Mouse (Mus musculus): ENCODE results near the gene Gm10722. TPM values are rescaled to one million over a fixed set of nuclear protein-coding genes. Genes with fewer than 3 reads are reported as not detected.
"Not testable (repeated sequence)": the region's sequence is repeated elsewhere in the genome, so short reads cannot be mapped to it uniquely, and the experiment has no call there.

Gene Gm10722
- polyA plus RNA-seq (2017; shearing (Covaris generic)): under 1 TPM in 1 of 2 experiments, not detected in 1; 0.67 TPM

DNA sequence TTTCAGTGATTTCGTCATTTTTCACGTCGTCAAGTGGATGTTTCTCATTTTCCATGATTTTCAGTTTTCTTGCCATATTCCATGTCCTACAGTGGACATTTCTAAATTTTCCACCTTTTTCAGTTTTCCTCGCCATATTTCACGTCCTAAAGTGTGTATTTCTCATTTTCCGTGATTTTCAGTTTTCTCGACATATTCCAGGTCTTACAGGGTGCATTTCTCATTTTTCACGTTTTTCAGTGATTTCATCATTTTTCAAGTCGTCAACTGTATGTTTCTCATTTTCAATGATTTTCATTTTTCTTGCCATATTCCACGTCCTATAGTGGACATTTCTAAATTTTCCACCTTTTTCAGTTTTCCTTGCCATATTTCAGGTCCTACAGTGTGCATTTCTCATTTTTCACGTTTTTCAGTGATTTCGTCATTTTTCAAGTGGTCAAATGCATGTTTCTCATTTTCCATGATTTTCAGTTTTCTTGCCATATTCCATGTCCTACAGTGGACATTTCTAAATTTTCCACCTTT is at the start of gene Gm10722:
Gm10722 (plus strand) TSS at position 478 of the 528 bp plus-strand sequence.
- ATAC-seq: not testable (repeated sequence)

DNA sequence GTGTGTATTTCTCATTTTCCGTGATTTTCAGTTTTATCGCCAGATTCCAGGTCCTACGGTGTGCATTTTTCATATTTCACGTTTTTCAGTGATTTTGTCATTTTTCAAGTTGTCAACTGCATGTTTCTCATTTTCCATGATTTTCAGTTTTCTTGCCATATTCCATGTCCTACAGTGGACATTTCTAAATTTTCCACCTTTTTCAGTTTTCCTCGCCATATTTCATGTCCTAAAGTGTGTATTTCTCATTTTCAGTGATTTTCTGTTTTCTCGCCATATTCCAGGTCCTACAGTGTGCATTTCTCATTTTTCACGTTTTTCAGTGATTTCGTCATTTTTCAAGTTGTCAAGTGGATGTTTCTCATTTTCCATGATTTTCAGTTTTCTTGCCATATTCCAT is 284 bp downstream of the Gm10722 start:
- ATAC-seq: not testable (repeated sequence)

DNA sequence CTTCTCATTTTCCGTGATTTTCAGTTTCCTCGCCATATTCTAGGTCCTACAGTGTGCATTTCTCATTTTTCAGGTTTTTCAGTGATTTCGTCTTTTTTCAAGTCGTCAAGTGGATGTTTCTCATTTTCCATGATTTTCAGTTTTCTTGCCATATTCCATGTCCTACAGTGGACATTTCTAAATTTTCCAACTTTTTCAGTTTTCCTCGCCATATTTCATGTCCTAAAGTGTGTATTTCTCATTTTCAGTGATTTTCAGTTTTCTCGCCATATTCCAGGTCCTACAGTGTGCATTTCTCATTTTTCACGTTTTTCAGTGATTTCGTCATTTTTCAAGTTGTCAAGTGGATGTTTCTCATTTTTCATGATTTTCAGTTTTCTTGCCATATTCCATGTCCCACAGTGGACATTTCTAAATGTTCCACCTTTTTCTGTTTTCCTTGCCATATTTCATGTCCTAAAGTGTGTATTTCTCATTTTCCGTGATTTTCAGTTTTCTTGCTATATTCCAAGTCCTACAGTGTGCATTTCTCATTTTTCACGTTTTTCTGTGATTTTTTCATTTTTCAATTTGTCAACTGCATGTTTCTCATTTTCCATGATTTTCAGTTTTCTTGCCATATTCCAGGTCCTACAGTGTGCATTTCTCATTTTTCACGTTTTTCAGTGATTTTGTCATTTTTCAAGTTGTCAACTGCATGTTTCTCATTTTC is 1.4 kb downstream of the Gm10722 start:
- ATAC-seq: peak; percentile 29

DNA sequence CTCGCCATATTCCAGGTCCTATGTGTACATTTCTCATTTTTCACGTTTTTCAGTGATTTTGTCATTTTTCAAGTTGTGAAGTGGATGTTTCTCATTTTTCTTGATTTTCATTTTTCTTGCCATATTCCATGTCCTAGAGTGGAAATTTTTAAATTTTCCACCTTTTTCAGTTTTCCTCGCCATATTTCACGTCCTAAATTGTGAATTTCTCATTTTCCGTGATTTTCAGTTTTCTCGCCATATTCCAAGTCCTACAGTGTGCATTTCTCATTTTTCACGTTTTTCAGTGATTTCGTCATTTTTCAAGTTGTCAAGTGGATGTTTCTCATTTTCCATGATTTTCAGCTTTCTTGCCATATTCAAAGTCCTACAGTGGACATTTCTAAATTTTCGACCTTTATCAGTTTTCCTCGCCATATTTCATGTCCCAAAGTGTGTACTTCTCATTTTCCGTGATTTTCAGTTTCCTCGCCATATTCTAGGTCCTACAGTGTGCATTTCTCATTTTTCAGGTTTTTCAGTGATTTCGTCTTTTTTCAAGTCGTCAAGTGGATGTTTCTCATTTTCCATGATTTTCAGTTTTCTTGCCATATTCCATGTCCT is 2.2 kb downstream of the Gm10722 start, which contains the start of gene Gm11168:
Gm11168 (plus strand) TSS at position 553 of the 603 bp plus-strand sequence.
- ATAC-seq: not testable (repeated sequence)

DNA sequence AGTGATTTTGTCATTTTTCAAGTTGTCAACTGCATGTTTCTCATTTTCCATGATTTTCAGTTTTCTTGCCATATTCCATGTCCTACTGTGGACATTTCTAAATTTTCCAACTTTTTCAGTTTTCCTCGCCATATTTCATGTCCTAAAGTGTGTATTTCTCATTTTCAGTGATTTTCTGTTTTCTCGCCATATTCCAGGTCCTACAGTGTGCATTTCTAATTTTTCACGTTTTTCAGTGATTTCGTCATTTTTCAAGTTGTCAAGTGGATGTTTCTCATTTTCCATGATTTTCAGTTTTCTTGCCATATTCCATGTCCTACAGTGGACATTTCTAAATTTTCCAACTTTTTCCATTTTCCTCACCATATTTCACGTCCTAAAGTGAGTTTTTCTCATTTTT is 5.5 kb downstream of the Gm10722 start:
- ATAC-seq: not testable (repeated sequence)

DNA sequence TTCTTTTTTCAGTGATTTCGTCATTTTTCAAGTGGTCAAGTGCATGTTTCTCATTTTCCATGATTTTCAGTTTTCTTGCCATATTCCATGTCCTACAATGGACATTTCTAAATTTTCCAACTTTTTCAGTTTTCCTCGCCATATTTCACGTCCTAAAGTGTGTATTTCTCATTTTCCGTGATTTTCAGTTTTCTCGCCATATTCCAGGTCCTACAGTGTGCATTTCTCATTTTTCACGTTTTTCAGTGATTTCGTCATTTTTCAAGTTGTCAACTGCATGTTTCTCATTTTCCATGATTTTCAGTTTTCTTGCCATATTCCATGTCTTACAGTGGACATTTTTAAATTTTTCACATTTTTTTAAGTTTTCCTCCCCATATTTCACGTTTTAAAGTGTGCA is 5.9 kb downstream of the Gm10722 start:
- ATAC-seq: peak; percentile 13

DNA sequence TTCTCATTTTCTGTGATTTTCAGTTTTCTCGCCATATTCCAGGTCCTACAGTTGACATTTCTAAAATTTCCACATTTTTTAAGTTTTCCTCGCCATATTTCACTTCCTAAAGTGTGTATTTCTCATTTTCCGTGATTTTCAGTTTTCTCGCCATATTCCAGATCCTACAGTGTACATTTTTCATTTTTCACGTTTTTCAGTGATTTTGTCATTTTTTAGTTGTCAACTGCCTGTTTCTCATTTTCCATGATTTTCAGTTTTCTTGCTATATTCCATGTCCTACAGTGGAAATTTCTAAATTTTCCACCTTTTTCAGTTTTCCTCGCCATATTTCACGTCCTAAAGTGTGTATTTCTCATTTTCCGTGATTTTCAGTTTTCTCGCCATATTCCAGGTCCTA is 6.5 kb downstream of the Gm10722 start:
- not testable (repeated sequence) for ATAC-seq

DNA sequence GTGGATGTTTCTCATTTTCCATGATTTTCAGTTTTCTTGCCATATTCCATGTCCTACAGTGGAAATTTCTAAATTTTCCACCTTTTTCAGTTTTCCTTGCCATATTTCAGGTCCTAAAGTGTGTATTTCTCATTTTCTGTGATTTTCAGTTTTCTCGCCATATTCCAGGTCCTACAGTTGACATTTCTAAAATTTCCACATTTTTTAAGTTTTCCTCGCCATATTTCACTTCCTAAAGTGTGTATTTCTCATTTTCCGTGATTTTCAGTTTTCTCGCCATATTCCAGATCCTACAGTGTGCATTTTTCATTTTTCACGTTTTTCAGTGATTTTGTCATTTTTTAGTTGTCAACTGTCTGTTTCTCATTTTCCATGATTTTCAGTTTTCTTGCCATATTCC is 8.6 kb downstream of the Gm10722 start:
- ATAC-seq: peak; percentile 2

DNA sequence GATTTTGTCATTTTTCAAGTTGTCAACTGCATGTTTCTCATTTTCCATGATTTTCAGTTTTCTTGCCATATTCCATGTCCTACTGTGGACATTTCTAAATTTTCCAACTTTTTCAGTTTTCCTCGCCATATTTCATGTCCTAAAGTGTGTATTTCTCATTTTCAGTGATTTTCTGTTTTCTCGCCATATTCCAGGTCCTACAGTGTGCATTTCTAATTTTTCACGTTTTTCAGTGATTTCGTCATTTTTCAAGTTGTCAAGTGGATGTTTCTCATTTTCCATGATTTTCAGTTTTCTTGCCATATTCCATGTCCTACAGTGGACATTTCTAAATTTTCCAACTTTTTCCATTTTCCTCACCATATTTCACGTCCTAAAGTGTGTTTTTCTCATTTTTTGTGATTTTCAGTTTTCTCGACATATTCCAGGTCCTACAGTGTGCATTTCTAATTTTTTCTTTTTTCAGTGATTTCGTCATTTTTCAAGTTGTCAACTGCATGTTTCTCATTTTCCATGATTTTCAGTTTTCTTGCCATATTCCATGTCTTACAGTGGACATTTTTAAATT is 11.4 kb downstream of the Gm10722 start:
- not testable (repeated sequence) for ATAC-seq

DNA sequence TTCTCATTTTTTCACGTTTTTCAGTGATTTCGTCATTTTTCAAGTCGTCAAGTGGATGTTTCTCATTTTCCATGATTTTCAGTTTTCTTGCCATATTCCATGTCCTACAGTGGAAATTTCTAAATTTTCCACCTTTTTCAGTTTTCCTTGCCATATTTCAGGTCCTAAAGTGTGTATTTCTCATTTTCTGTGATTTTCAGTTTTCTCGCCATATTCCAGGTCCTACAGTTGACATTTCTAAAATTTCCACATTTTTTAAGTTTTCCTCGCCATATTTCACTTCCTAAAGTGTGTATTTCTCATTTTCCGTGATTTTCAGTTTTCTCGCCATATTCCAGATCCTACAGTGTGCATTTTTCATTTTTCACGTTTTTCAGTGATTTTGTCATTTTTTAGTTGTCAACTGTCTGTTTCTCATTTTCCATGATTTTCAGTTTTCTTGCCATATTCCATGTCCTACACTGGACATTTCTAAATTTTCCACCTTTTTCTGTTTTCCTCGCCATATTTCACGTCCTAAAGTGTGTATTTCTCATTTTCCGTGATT is 12.1 kb downstream of the Gm10722 start, which contains the start of gene Gm10721:
Gm10721 (plus strand) TSS at position 408 of the 547 bp plus-strand sequence.
- ATAC-seq: peak; percentile 32

DNA sequence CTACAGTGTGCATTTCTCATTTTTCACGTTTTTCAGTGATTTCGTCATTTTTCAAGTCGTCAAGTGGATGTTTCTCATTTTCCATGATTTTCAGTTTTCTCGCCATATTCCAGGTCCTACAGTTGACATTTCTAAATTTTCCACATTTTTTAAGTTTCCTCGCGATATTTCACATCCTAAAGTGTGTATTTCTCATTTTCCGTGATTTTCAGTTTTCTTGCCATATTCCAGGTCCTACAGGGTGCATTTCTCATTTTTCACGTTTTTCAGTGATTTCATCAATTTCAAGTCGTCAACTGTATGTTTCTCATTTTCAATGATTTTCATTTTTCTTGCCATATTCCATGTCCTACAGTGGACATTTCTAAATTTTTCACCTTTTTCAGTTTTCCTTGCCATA is 14.6 kb downstream of the Gm10722 start, which contains the start of gene Gm10720:
Gm10720 (plus strand) TSS at position 301 of the 400 bp plus-strand sequence.
- ATAC-seq: not testable (repeated sequence)

DNA sequence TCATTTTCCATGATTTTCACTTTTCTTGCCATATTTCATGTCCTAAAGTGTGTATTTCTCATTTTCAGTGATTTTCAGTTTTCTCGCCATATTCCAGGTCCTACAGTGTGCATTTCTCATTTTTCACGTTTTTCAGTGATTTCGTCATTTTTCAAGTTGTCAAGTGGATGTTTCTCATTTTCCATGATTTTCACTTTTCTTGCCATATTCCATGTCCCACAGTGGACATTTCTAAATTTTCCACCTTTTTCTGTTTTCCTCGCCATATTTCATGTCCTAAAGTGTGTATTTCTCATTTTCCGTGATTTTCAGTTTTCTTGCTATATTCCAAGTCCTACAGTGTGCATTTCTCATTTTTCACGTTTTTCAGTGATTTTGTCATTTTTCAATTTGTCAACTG is 15.2 kb downstream of the Gm10722 start:
- ATAC-seq: not testable (repeated sequence)

DNA sequence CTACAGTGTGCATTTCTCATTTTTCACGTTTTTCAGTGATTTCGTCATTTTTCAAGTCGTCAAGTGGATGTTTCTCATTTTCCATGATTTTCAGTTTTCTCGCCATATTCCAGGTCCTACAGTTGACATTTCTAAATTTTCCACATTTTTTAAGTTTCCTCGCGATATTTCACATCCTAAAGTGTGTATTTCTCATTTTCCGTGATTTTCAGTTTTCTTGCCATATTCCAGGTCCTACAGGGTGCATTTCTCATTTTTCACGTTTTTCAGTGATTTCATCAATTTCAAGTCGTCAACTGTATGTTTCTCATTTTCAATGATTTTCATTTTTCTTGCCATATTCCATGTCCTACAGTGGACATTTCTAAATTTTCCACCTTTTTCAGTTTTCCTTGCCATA is 16.4 kb downstream of the Gm10722 start, which contains the start of gene Gm10719:
Gm10719 (plus strand) TSS at position 301 of the 400 bp plus-strand sequence.
- ATAC-seq: not testable (repeated sequence)

DNA sequence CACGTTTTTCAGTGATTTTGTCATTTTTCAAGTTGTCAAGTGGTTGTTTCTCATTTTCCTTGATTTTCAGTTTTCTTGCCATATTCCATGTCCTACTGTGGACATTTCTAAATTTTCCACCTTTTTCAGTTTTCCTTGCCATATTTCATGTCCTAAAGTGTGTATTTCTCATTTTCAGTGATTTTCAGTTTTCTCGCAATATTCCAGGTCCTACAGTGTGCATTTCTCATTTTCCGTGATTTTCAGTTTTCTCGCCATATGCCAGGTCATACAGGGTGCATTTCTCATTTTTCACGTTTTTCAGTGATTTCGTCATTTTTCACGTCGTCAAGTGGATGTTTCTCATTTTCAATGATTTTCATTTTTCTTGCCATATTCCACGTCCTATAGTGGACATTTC is 18.2 kb downstream of the Gm10722 start:
- ATAC-seq: not testable (repeated sequence)

DNA sequence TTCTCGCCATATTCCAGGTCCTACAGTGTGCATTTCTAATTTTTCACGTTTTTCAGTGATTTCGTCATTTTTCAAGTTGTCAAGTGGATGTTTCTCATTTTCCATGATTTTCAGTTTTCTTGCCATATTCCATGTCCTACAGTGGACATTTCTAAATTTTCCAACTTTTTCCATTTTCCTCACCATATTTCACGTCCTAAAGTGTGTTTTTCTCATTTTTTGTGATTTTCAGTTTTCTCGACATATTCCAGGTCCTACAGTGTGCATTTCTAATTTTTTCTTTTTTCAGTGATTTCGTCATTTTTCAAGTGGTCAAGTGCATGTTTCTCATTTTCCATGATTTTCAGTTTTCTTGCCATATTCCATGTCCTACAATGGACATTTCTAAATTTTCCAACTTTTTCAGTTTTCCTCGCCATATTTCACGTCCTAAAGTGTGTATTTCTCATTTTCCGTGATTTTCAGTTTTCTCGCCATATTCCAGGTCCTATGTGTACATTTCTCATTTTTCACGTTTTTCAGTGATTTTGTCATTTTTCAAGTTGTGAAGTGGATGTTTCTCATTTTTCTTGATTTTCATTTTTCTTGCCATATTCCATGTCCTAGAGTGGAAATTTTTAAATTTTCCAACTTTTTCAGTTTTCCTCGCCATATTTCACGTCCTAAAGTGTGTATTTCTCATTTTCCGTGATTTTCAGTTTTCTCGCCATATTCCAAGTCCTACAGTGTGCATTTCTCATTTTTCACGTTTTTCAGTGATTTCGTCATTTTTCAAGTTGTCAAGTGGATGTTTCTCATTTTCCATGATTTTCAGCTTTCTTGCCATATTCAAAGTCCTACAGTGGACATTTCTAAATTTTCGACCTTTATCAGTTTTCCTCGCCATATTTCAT is 19.4 kb downstream of the Gm10722 start:
- not testable (repeated sequence) for ATAC-seq

DNA sequence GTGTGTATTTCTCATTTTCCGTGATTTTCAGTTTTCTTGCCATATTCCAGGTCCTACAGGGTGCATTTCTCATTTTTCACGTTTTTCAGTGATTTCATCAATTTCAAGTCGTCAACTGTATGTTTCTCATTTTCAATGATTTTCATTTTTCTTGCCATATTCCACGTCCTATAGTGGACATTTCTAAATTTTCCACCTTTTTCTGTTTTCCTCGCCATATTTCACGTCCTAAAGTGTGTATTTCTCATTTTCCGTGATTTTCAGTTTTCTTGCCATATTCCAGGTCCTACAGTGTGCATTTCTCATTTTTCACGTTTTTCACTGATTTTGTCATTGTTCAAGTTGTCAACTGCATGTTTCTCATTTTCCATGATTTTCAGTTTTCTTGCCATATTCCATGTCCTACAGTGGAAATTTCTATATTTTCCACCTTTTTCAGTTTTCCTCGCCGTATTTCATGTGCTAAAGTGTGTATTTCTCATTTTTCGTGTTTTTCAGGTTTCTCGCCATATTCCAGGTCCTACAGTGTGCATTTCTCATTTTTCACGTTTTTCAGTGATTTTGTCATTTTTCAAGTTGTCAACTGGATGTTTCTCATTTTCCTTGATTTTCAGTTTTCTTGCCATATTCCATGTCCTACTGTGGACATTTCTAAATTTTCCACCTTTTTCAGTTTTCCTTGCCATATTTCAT is 21.7 kb downstream of the Gm10722 start:
- ATAC-seq: not testable (repeated sequence)

DNA sequence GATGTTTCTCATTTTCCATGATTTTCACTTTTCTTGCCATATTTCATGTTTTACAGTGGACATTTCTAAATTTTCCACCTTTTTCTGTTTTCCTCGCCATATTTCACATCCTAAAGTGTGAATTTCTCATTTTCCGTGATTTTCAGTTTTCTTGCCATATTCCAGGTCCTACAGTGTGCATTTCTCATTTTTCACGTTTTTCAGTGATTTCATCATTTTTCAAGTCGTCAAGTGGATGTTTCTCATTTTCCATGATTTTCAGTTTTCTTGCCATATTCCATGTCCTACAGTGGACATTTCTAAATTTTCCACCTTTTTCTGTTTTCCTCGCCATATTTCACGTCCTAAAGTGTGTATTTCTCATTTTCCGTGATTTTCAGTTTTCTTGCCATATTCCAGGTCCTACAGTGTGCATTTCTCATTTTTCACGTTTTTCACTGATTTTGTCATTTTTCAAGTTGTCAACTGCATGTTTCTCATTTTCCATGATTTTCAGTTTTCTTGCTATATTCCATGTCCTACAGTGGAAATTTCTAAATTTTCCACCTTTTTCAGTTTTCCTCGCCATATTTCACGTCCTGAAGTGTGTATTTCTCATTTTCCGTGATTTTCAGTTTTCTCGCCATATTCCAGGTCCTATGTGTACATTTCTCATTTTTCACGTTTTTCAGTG is 22.7 kb downstream of the Gm10722 start, which contains the start of gene Gm10718:
Gm10718 (plus strand) TSS at position 236 of the 673 bp plus-strand sequence.
- not testable (repeated sequence) for ATAC-seq

DNA sequence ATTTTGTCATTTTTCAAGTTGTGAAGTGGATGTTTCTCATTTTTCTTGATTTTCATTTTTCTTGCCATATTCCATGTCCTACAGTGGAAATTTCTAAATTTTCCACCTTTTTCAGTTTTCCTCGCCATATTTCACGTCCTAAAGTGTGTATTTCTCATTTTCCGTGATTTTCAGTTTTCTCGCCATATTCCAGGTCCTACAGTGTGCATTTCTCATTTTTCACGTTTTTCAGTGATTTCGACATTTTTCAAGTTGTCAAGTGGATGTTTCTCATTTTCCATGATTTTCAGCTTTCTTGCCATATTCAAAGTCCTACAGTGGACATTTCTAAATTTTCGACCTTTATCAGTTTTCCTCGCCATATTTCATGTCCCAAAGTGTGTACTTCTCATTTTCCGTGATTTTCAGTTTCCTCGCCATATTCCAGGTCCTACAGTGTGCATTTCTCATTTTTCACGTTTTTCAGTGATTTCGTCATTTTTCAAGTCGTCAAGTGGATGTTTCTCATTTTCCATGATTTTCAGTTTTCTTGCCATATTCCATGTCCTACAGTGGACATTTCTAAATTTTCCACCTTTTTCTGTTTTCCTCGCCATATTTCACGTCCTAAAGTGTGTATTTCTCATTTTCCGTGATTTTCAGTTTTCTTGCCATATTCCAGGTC is 23.4 kb downstream of the Gm10722 start:
- not testable (repeated sequence) for ATAC-seq

DNA sequence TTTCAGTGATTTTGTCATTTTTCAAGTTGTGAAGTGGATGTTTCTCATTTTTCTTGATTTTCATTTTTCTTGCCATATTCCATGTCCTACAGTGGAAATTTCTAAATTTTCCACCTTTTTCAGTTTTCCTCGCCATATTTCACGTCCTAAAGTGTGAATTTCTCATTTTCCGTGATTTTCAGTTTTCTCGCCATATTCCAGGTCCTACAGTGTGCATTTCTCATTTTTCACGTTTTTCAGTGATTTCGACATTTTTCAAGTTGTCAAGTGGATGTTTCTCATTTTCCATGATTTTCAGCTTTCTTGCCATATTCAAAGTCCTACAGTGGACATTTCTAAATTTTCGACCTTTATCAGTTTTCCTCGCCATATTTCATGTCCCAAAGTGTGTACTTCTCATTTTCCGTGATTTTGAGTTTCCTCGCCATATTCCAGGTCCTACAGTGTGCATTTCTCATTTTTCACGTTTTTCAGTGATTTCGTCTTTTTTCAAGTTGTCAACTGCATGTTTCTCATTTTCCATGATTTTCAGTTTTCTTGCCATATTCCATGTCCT is 24.3 kb downstream of the Gm10722 start, which contains the start of gene Gm10717:
Gm10717 (plus strand) TSS at position 506 of the 556 bp plus-strand sequence.
- not testable (repeated sequence) for ATAC-seq

Measured in activated CD4-positive, CD25-positive, alpha-beta regulatory T cell, adult 4 months (primary cell).